Mouse (Mus musculus): ENCODE data around the gene Hoxb9. TPM values are rescaled to one million over a fixed set of nuclear protein-coding genes. Genes with fewer than 3 reads are reported as not detected.

Hoxb9 gene
- total RNA-seq, 1 experiment from 2014 or later: not detected

- no peak for ATAC-seq (replicated peaks; ENCODE audit: low read depth, poor library complexity, severe bottlenecking)
These were observed 52.9 kb downstream of the Hoxb9 start for GRCm38 (mm10) chr11:96324125-96324524.

DNA sequence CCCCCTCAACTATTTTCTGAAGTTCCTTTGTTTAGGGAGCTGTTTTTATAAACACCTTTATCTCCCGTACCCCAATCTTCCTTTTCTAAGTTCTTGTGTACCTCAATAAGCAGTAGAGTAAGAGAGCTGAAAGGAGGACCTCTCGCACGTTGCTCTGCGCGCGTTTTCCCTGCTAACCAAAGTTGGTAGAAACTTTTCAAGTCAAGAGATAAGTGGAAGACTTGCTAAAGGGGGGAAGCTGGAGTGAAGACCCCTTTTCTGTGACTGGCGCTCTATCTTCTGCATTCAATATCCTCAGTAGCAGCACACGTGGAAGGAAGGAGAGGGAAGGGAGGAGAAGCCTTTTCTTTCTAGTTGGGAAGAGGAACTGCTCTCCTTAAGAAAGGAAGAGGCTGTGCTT lies 53.7 kb downstream of the Hoxb9 start:
- ATAC-seq (replicated peaks; ENCODE audit: low read depth, poor library complexity, severe bottlenecking): no peak

- no peak for ATAC-seq (replicated peaks; ENCODE audit: low read depth, poor library complexity, severe bottlenecking)
These were observed 54.5 kb downstream of the Hoxb9 start for GRCm38 (mm10) chr11:96325747-96326212.

Other genes with a start within 250 kb of the Hoxb9 start
- not detected in 2 replicates for gene Gip, start 246.9 kb upstream of the Hoxb9 start, total RNA-seq (2017)
- gene Snf8, start 236.6 kb upstream of the Hoxb9 start, total RNA-seq (2017): 41.2 and 42.4 TPM in 2 replicates
- gene Ube2z, start 206.1 kb upstream of the Hoxb9 start, total RNA-seq (2017): 12.0 and 20.1 TPM in 2 replicates
- gene Atp5g1, start 195.8 kb upstream of the Hoxb9 start, total RNA-seq (2017): 110 and 145 TPM in 2 replicates
- not detected in 2 replicates for gene Calcoco2, start 159.5 kb upstream of the Hoxb9 start, total RNA-seq (2017)
- gene Ttll6, start 137.7 kb upstream of the Hoxb9 start, total RNA-seq (2017): not detected in 2 replicates
- gene Hoxb13, start 77.1 kb upstream of the Hoxb9 start, total RNA-seq (2017): not detected in 2 replicates
- not detected in 2 replicates for gene Hoxb8, start 10.4 kb downstream of the Hoxb9 start, total RNA-seq (2017)
- gene Hoxb7, start 15.2 kb downstream of the Hoxb9 start, total RNA-seq (2017): not detected in 2 replicates
- gene Hoxb6, start 21.0 kb downstream of the Hoxb9 start, total RNA-seq (2017): not detected in 2 replicates
- gene Hoxb5, start 31.9 kb downstream of the Hoxb9 start, total RNA-seq (2017): not detected in 2 replicates
- gene Hoxb4, start 46.8 kb downstream of the Hoxb9 start, total RNA-seq (2017): 1.1 and 2.8 TPM in 2 replicates
- gene Hoxb3, start 51.9 kb downstream of the Hoxb9 start, total RNA-seq (2017): 0.55 and 0.78 TPM in 2 replicates
- gene Hoxb2, start 79.1 kb downstream of the Hoxb9 start, total RNA-seq (2017): 0.73 TPM in 1 of 2 replicates, not detected in the other
- not detected in 2 replicates for gene Hoxb1, start 94.3 kb downstream of the Hoxb9 start, total RNA-seq (2017)
- gene Skap1, start 193.1 kb downstream of the Hoxb9 start, total RNA-seq (2017): 4.0 TPM in 1 of 2 replicates, not detected in the other

All from common myeloid progenitor, adult 5-6 weeks (primary cell).